Mouse (Mus musculus): Measurements from ENCODE around the gene Med21.

Gene Med21

GRCm38 (mm10) chr6:146642276-146643183, at the start of gene Med21, which contains the start of gene Tm7sf3:
Gene Med21, plus strand, starts transcription at chr6:146642547.
Gene Tm7sf3, minus strand, starts transcription at chr6:146642824.
- peak; percentile 93 to 97 for DNase-seq (ENCODE audit: low spot score in 2 of 2)

GRCm38 (mm10) chr6:146602601-146603000, 39.7 kb upstream of the Med21 start:
- DNase-seq (ENCODE audit: low spot score in 2 of 2): no peak

DNA sequence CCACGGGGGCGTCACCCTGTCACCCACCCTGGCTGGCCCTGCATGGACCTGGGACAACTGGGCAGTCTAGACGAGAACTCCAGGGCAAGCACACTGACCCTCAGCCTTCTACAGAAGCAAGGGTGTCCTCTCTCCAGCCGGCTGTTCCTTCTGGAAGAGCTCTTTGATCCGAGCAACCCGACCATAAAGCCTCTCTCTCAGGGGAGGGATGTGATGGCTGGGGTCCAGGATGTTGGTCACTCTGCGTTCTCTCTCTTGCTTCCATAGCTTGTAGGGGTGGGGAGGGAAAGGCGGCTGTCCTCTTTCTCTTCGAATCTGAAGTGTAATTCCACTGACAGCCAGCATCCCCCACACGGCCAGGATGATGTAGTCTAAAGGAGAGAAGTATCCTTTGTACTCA, 38.7 kb upstream of the Med21 start:
- no peak for DNase-seq (ENCODE audit: low spot score in 2 of 2)

DNA sequence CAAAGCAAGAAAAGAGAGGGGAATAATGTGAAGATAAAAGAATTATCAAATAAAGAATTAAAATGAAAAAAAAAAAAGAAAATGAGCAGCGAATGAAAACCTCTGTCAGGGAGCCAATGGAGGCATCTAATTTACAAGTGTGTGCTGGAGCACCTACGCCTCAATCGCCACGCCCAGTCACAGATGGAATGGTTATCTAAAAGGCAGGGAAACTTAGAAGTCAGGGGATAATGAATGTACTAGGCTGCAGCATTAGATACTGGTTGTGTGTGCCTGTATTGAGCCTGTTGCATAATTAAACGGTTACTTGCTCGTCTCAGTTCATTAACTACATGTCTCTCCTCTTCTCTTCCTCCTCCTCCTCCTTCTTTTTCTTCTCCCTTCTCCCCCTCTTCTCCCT, 31.0 kb upstream of the Med21 start:
- no peak for DNase-seq (ENCODE audit: low spot score in 2 of 2)

GRCm38 (mm10) chr6:146611897-146612296, 30.4 kb upstream of the Med21 start:
- DNase-seq (ENCODE audit: low spot score in 2 of 2): no peak

- no peak for DNase-seq (ENCODE audit: low spot score in 2 of 2)
Measured at GRCm38 (mm10) chr6:146612736-146613135, 29.6 kb upstream of the Med21 start.

- no peak for DNase-seq (ENCODE audit: low spot score in 2 of 2)
Measured at GRCm38 (mm10) chr6:146613907-146614306, 28.4 kb upstream of the Med21 start.

DNA sequence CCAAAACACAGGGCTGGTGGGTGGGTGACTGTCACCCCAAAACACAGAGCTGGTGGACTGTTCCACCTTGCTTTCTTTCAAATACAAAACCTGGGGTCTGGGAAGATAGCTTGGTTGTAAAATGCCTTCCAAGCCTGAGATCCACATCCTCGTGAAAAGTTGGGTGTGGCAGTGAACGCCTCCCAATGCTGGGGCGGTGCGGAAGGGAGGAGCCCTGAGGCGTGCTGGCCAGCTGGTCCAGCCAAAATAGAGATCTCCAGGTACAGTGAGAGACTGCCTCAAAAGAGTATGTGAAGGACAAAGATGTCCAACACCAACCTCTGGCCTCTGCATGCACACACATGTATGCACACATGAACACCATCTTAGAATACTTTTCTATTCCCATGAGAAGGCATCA, 27.8 kb upstream of the Med21 start:
- no peak for DNase-seq (ENCODE audit: low spot score in 2 of 2)

GRCm38 (mm10) chr6:146615891-146616290, 26.5 kb upstream of the Med21 start:
- no peak for DNase-seq (ENCODE audit: low spot score in 2 of 2)

DNA sequence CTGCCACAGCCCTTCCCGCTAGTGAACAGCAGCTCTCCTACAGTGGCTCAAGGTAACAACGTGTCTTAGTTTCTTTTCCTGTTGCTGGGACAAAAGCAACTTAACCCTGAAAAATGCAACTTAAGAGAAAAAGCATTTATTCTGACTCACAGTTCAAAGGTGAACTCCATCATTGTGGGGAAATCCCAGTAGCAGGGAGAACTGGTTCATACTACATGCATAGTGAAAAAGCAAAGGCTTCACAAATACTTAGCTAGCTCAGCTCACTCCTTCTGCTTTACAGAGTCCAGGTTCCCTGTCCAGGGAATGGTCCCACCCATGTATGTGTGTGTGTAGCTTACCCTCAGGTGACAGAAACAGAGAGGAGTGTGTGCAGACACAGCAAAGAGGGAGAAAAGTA, 25.7 kb upstream of the Med21 start:
- no peak for DNase-seq (ENCODE audit: low spot score in 2 of 2)

- DNase-seq (ENCODE audit: low spot score in 2 of 2): no peak
Measured at GRCm38 (mm10) chr6:146628123-146628522, 14.2 kb upstream of the Med21 start.

DNA sequence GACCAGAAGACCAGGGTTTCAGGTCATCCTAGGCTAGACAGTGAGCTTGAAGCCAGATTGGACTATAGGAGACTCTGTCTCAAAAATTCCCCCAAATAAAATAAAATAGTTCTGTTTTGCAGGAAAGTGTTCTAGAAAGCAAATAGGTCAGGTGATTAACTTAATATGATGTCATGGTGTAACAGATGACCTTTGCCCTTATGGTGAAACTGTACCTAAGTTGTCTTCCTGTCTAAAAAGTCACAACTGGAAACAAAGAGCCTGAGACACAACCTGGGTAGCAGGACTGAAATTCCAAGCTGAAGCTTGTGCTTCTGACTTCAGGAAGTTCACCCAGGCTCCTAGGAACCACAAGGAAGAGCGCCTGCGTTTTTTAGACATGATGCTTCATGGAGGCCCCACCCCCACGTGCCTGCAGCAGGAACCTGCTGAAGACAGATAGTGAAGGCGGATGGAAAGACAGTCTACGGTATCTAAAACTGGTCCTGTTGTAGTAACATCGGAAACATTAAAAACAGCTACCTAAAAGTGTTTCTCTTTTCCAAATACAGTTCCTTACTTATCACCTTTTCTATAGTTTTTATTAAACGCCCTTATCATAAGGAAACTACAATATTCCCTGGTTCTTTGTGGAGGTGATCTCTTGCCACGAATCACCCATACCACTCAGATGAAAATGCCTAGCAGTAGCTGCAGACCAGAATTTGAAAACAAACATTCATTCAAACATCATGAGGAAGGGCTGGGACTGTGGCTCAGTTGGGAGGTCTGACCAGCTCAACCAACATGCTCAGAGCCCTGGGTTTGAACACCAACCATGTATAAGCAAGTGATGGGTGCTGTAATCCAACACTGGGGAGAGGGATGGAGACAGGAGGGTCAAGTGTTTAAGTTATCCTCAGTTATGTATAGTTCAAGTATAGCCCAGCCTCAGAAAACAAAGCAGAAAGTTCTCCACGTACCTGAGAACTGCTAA, 12.3 kb upstream of the Med21 start:
- no peak for DNase-seq (ENCODE audit: low spot score in 2 of 2)

DNA sequence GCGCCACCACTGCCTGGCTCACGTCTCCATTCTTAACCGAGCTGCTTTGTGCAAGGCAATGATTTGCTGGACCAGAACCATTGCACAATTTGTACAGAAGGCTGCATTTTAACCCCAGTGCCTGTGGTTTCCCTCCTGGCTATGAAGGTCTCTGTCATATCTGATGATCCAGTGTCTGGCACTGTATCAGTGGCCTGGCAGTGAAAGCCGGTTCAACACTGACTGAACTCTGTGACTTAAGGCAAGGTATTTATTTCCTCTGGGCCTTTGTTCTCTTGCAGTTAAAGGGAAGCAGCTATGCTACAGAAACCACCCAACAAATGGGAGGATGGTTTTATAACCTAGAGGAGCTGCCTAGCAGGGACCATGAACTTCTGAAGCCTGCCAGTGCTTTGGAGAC, 11.4 kb upstream of the Med21 start:
- no peak for DNase-seq (ENCODE audit: low spot score in 2 of 2)

GRCm38 (mm10) chr6:146631847-146632246, 10.5 kb upstream of the Med21 start:
- DNase-seq (ENCODE audit: low spot score in 2 of 2): no peak

DNA sequence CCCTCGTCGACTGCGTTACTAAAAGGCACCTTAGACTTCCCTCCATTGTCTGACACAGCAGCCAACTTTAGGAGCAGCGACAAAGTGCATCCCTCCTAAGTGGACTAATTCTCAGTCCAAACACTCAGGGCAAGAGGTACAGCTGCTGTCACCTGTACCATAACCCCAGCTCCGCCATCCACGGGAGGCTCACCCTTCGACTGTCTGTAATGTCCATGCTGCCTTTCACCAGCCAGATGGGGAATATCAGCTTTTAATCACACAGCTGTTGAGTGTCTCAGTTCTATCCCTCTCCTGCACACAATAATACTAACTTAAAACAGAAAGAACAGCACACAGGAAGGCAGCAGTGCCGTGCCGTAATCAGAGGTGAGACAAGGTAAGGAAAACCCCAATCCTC, 9.9 kb upstream of the Med21 start:
- no peak for DNase-seq (ENCODE audit: low spot score in 2 of 2)

DNA sequence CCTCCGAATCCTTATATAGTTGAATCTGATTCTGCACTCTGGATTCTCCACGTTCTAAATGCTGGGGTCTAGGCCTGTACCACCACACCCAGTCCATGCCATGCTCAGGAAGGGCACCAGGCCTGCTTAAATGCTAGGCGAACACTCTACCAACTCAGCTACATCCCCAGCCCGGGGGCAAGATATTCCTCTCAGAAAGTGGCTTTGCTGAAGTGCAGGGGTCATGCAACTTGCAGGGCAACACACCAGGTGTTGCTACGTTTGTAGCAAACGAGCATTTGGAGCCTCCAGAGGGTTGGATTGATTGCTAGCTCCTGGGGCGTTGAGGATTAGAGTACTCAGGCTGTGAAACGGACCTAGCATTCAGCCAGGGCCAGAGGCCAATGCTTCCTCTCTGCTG, 9.2 kb upstream of the Med21 start:
- peak in 1 of 2 experiments; percentile 14 for DNase-seq (ENCODE audit: low spot score in 2 of 2)

DNA sequence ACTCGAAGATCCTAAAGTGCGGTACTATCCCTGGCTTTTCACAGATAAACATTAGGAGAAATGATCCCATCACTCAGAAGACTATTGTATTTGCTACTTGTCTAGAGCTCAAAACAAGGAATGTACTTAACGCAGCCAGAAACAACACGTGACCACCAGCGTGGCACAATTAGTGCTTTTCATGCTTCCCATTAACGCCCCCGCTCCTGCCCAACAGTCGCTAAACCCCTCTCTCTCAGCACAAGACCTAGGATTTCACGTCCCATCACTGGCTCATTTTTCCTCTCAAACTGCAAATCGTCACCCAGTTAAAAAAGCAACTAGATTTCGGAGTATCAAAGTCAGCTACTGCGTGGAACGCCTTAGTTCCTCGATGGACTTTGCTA, 8.7 kb upstream of the Med21 start:
- peak; percentile 39 to 42 for DNase-seq (ENCODE audit: low spot score in 2 of 2)

- DNase-seq (ENCODE audit: low spot score in 2 of 2): peak in 1 of 2 experiments; percentile 58
Measured at GRCm38 (mm10) chr6:146634015-146634722, 8.2 kb upstream of the Med21 start.

- DNase-seq (ENCODE audit: low spot score in 2 of 2): no peak
Measured at GRCm38 (mm10) chr6:146634759-146635606, 7.4 kb upstream of the Med21 start.

GRCm38 (mm10) chr6:146636482-146636881, 5.9 kb upstream of the Med21 start:
- no peak for DNase-seq (ENCODE audit: low spot score in 2 of 2)
